Comparison of ENCODE assay signal across 8 mouse cellular contexts in the genomic region with DNA sequence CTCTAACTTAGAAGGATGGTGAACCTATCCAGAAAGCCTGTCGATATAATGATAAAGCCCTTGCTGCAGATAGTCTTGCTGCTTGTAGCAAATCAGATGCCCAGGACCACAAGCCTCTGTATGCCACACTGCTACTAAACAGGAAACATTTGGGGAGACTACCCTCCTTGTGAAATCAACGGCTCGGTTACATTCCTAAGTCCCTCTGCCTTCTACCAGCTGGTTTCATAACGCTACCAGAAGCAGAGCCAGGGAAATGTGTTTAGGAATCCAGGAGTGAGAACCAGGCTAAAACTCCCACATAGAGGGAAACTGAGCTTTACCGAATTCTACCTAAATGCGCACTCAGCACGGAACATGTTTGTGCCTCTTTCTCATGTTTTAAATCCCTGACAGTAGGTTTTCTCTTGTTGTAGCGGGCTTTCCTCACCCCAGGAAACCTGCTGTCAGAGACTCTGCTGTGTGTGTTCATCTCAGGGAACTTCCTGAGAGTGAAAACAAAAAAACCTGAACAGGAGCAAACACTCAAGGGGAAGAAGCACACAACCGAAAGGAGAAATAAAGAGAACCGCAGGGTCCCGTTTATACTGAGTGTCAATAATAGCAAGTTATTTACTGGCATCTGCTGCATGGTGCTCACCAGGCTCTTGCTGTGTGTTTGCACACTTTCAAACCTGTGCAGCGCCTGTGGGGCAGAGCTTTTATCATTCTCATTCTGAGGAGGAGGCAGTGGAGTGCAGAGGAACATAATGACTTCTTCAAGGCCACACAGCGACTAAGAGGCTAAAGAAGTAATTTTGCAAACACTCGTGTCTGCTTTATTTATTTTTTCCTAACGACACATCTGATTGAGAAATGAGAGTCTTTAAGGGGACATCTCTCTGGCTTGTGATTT. TPM values are rescaled to one million over a fixed set of nuclear protein-coding genes. Genes with fewer than 3 reads are reported as not detected.
A peak's percentile ranks its signal among the peaks of the same experiment; 100 is the strongest.
DNase-seq lines count a peak whose midpoint lies in the region; ATAC-seq and TF ChIP-seq lines count a peak whose summit lies in the region.

No protein-coding gene starts in this region.

- H3K4me2 ChIP-seq in lung, postnatal 0 days (replicated peaks; ENCODE audit: low read depth, low read length) = peak overlapping the region; percentile 2; the same call in 1 of the 2 replicates

- TF ChIP-seq EP300 in lung, postnatal 0 days (IDR thresholded peaks at IDR 0.05) = no peak

- ATAC-seq in lung, postnatal 0 days = no peak; the same call in 1 of the 2 replicates

- no peak overlapping the region for H3K27ac ChIP-seq in cerebellum, adult 2 months (ENCODE audit: insufficient read depth, low read length)
- H3K27ac ChIP-seq in lung, postnatal 0 days (ENCODE audit: low read length) = no peak overlapping the region

- H3K36me3 ChIP-seq in lung, postnatal 0 days (ENCODE audit: insufficient read depth, low read length) = no peaks in the 10 kb centered on the region

- TF ChIP-seq POLR2A in cerebellum, adult 2 months (IDR thresholded peaks at IDR 0.05; ENCODE audit: borderline replicate concordance, insufficient read depth, low read length) = no peak

- peaks cover 3% of the 10 kb centered on the region; the same call in 1 of the 2 replicates for H3K4me1 ChIP-seq in cerebellum, adult 2 months (ENCODE audit: control insufficient read depth, insufficient read depth, low read length)
- H3K4me1 ChIP-seq in lung, postnatal 0 days (ENCODE audit: insufficient read depth, low read depth, low read length) = peaks cover 4% of the 10 kb centered on the region; the same call in 1 of the 2 replicates

- no peaks in the 10 kb centered on the region for H3K27me3 ChIP-seq in cerebellum, adult 2 months (ENCODE audit: control insufficient read depth, insufficient read depth, low read length)
- no peaks in the 10 kb centered on the region for H3K27me3 ChIP-seq in lung, postnatal 0 days (replicated peaks; ENCODE audit: insufficient read depth, low read length)

- 31% methylated on average over 15 of the region's 15 CpGs for WGBS in cerebellum, adult 2 months
- WGBS in lung, postnatal 0 days = 21% methylated on average over 15 of the region's 15 CpGs

- H3K9ac ChIP-seq in lung, postnatal 0 days (replicated peaks; ENCODE audit: low read depth) = no peak overlapping the region

- no peaks in the 10 kb centered on the region for H3K9me3 ChIP-seq in lung, postnatal 0 days (ENCODE audit: low read length)

- peak; percentile 28 to 37 for DNase-seq in cerebellum, adult 2 months
- no peak for DNase-seq in cerebellum, adult 11 months
- peak; percentile 4 to 15 for DNase-seq in layer of hippocampus, postnatal 14 days (ENCODE audit: low spot score in 2 of 2)
- no peak for DNase-seq in layer of hippocampus, adult 9-11 months
- peak; percentile 7 to 21 for DNase-seq in cerebellum, postnatal 36 days
- DNase-seq in lung, postnatal 0 days (ENCODE audit: low spot score) = peak; percentile 31
- no peak for DNase-seq in spleen, postnatal 10 days (ENCODE audit: low spot score in 2 of 2)
- DNase-seq in adrenal gland, postnatal 10 days = no peak

- H3K4me3 ChIP-seq in cerebellum, adult 2 months (replicated peaks; ENCODE audit: insufficient read depth, low read depth, low read length) = no peak overlapping the region
- H3K4me3 ChIP-seq in lung, postnatal 0 days (ENCODE audit: low read depth, low read length) = no peak overlapping the region

- TF ChIP-seq CTCF in cerebellum, adult 2 months (IDR thresholded peaks at IDR 0.05; ENCODE audit: borderline replicate concordance, insufficient read depth, low read depth, low read length) = no peak
- no peak for TF ChIP-seq CTCF in lung, postnatal 0 days (IDR thresholded peaks at IDR 0.05)

RNA-seq across cellular contexts. Expression of a gene that starts 30.8 kb away (rescaled TPM):
- polyA plus RNA-seq in cerebellum, adult 2 months (2012; rRNA removed) = 17.2 and 19.2 TPM in 2 replicates
- 10 to 100 TPM in 1 of 2 experiments, 1 to 10 TPM in 1; 9.8 to 10.8 TPM for total RNA-seq in layer of hippocampus, postnatal 14 days (2021)
- 3.8 and 3.9 TPM in 2 replicates for polyA plus RNA-seq in lung, postnatal 0 days (2015; fragmentation: Nextera tagmentation; extraction: Ambion mirVana)
- total RNA-seq in adrenal gland, postnatal 10 days (2021) = 10 to 100 TPM; 16.4 to 19.2 TPM

RNA-seq across cellular contexts. Expression of a gene that starts 57.3 kb away (rescaled TPM):
- 16.6 and 18.6 TPM in 2 replicates for polyA plus RNA-seq in cerebellum, adult 2 months (2012; rRNA removed)
- 10 to 100 TPM; 18.7 to 19.8 TPM for total RNA-seq in layer of hippocampus, postnatal 14 days (2021)
- polyA plus RNA-seq in lung, postnatal 0 days (2015; fragmentation: Nextera tagmentation; extraction: Ambion mirVana) = 14.4 and 19.3 TPM in 2 replicates
- total RNA-seq in adrenal gland, postnatal 10 days (2021) = 1 to 10 TPM; 7.3 to 9.8 TPM

Comparison
In these comparisons a context has a peak if more than half of its experiments do, and no peak if none do; other contexts are left out.
1. DNase-seq: peak in cerebellum, adult 2 months (2 of 2), layer of hippocampus, postnatal 14 days (2 of 2), cerebellum, postnatal 36 days (2 of 2) and lung, postnatal 0 days (single experiment); none in cerebellum, adult 11 months (single experiment), layer of hippocampus, adult 9-11 months (single experiment), spleen, postnatal 10 days (0 of 2) and adrenal gland, postnatal 10 days (single experiment).